Mouse (Mus musculus) thymus, adult 2 months (tissue): ENCODE results near the gene Btbd8.

Experiments
- CTCF ChIP-seq: fragments of 200-500 bp; IDR thresholded peaks from 2 replicates; pipeline ENCODE4 v1.5.1; 2012; ENCODE audit warnings: mild to moderate bottlenecking, control low read depth, low read length, moderate library complexity, borderline replicate concordance; ENCODE audit not compliant: control insufficient read depth, poor library complexity, insufficient read depth; ENCODE audit errors: extremely low read depth
- POLR2A ChIP-seq: fragments of 200-500 bp; IDR thresholded peaks from 2 replicates; pipeline ENCODE4 v1.6.1; 2012; ENCODE audit warnings: mild to moderate bottlenecking, low read length, control low read depth, moderate library complexity; ENCODE audit not compliant: control insufficient read depth, poor library complexity, insufficient read depth; ENCODE audit errors: extremely low read depth

GRCm38 (mm10) chr5:107500741-107501140 lies 62.9 kb downstream of the Btbd8 start:
- TF ChIP-seq CTCF (no peak), POLR2A (no peak)
